Mouse (Mus musculus) brain, embryonic 14.5 days (tissue): Measurements from ENCODE around the gene Cdk8. TPM values are rescaled to one million over a fixed set of nuclear protein-coding genes. Genes with fewer than 3 reads are reported as not detected.

Source experiments
- DNase-seq: peaks from one replicate; pipeline ENCODE4 v3.0.0-alpha.2; 2011; ENCODE audit warnings: low read depth
- CTCF ChIP-seq: fragments of 200-500 bp; IDR thresholded peaks from 2 replicates; pipeline ENCODE4 v1.5.1; 2012; ENCODE audit warnings: inconsistent platforms, mild to moderate bottlenecking, moderate library complexity, borderline replicate concordance; ENCODE audit not compliant: insufficient read depth, insufficient read length; ENCODE audit errors: extremely low read depth
- POLR2A ChIP-seq: fragments of 200-500 bp; IDR thresholded peaks from 2 replicates; pipeline ENCODE4 v1.6.1; 2012; ENCODE audit warnings: mild to moderate bottlenecking, inconsistent platforms, borderline replicate concordance; ENCODE audit not compliant: poor library complexity, insufficient read depth, insufficient read length, severe bottlenecking; ENCODE audit errors: extremely low read depth
- polyA plus RNA-seq: library from polyadenylated mRNA; depleted of rRNA; stranded (reverse); fragments of >200 nt; gene quantifications from 2 replicates; pipeline ENCODE4 v1.2.3, GENCODE M21; 2012

Gene Cdk8
- polyA plus RNA-seq, 1 experiment, result 69.9 TPM

GRCm38 (mm10) chr5:146307744-146308096 lies 76.7 kb downstream of the Cdk8 start:
- TF ChIP-seq POLR2A (no peak), CTCF (no peak)
- no peak for DNase-seq

DNA sequence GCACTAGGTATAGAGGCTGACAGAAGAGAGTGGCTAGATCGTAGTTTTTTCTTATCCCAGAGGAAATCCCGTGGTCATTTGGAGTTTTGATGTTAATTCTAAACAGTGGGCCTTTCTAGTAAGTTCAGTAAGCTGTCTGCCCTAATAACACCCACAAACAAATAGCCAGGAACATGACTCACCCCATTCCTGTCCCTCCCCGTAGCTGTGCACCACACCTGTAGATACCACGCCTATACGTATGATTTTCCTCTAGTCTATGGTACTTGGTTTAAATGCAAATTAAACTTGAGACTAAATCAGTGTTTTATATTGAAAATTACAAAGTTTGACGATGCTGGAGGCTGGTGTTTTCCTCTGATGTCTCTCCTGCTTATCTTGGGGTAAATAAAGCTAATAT lies 83.5 kb downstream of the Cdk8 start:
- no peak for TF ChIP-seq CTCF
- no peak for TF ChIP-seq POLR2A
- no peak for DNase-seq

- DNase-seq, result peak; percentile 61
- TF ChIP-seq CTCF, result no peak
- TF ChIP-seq POLR2A, result no peak
Measured at GRCm38 (mm10) chr5:146315268-146315921, 84.4 kb downstream of the Cdk8 start.

- no peak for TF ChIP-seq CTCF
- no peak for TF ChIP-seq POLR2A
- no peak for DNase-seq
Measured at GRCm38 (mm10) chr5:146316316-146316715, 85.3 kb downstream of the Cdk8 start.

DNA sequence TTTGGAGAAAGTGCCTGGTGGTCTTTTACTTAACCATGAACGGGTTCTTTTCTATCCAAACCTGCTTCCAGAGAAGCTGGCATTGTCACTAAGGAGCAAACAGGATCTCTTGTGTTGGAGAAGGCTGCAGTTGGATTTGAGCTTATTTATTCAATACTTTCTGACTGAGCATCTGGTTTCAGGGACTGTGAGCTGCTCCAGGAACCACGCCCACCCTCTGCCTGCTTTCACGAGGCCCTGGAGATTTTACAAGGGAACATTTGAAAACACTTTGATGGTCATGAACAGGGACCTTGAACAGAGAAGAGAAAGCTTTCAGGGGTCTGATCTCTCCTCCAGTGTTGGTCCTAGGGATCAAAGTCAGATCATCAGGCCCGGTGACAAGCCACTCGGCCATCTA lies 87.0 kb downstream of the Cdk8 start:
- DNase-seq, result no peak
- TF ChIP-seq CTCF (no peak), POLR2A (no peak)

DNA sequence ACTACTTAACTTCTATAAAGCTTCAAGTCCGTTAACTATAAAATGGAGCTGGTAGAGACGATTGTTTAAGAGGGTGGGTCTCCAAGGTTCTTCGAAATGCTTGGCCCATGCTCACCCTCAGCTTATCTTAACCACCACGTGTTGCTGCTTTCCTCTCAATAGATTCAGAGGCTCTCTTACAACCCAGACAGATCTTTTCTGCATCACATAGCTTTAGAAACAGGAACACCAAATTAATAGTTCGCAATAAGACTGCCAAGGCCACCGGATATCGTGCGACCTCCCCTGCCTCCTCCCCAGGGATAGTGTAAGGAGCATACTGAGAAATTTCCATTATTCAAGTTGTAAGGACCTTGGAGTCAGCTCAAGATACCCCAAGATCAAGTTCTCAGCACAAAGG lies 87.4 kb downstream of the Cdk8 start:
- DNase-seq, result no peak
- no peak for TF ChIP-seq POLR2A
- no peak for TF ChIP-seq CTCF

- no peak for DNase-seq
- TF ChIP-seq POLR2A, result no peak
- TF ChIP-seq CTCF, result no peak
Measured at GRCm38 (mm10) chr5:146328941-146329340, 97.9 kb downstream of the Cdk8 start.

DNA sequence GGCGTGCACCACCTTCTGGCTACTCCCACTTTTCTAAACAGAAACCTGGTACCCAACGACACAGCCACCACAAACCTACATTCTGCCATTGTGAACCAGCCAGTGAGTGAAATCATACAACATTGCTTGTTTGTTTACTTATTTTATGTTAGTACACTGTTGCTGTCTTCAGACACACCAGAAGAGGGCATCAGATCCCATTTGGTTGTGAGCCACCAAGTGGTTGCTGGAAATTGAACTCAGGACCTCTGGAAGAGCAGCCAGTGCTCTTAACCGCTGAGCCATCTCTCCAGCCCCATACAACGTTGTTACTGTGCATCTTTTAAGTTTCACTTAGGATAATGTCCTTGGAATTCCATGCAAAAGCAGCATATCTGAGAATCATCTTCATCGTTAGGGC lies 98.5 kb downstream of the Cdk8 start:
- DNase-seq, result no peak
- TF ChIP-seq POLR2A, result no peak
- TF ChIP-seq CTCF, result no peak

DNA sequence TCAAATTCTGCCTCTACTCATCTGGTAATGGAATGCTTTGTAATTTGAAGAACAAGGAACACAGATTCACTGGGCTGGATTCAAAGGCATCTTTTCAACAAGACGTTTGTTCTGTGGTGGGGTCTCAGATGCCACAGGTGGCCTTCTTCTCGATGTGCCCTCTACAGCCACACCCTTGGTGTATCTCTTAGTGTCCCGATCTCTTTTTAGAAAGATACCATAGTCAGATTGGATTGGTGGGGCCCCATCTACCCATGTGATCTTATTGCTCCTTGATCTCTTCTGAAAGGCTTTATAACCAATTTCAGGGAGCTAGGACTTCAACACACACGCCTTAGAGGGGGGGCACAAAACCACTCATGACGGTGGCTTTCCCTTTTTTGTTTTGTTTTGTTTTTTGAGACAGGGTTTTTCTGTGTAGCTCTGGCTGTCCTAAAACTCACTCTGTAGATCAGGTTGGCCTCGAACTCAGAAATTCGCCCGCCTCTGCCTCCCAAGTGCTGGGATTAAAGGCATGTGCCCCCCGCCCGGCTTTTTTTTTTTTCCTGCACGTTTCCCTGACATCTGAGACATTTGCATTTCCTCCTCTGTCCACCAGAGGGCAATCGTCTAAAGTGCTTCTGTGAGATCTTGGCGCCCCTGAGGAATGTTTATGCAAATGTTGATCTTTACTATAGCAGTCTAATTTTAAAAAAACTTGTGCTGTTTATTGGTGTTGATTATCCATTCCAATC lies 99.2 kb downstream of the Cdk8 start:
- peak; percentile 77 for DNase-seq
- TF ChIP-seq POLR2A (no peak), CTCF (peak; percentile 75)

GRCm38 (mm10) chr5:146330765-146331115 lies 99.7 kb downstream of the Cdk8 start:
- TF ChIP-seq POLR2A, result no peak
- TF ChIP-seq CTCF, result no peak

GRCm38 (mm10) chr5:146331131-146331530 lies 100.1 kb downstream of the Cdk8 start:
- TF ChIP-seq CTCF (no peak), POLR2A (no peak)
- no peak for DNase-seq

More at GRCm38 (mm10) chr5:146330765-146331115, 99.7 kb downstream of the Cdk8 start:
- no peak for DNase-seq

GRCm38 (mm10) chr5:146332541-146332940 lies 101.5 kb downstream of the Cdk8 start:
- TF ChIP-seq CTCF (no peak), POLR2A (no peak)
- peak; percentile 59 for DNase-seq

DNA sequence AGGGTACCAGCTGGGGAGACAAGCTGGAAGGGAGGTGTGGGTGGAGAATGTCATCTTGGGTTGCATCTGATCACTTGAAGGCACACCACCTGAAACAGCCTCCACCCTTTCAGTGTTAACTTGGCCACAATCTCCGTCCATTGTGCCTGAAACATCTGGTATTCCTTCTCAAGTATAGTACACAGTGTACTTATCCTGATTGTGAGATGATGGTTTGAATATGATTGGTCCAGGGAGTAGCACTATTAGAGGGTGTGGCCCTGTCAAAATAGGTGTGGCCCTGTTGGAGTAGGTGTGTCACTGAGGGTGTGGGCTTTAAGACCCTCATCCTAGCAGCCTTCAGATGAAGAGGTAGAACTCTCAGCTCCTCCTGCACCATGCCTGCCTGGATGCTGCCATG lies 103.4 kb downstream of the Cdk8 start:
- DNase-seq, result no peak

GRCm38 (mm10) chr5:146338064-146338463 lies 107.0 kb downstream of the Cdk8 start:
- peak; percentile 33 for DNase-seq
- no peak for TF ChIP-seq CTCF
- no peak for TF ChIP-seq POLR2A

More for the DNA sequence above, 103.4 kb downstream of the Cdk8 start:
- TF ChIP-seq POLR2A (no peak), CTCF (no peak)
